Mouse (Mus musculus) ovary, postnatal 10 days (tissue): Measurements from ENCODE around the gene Olfr616.
"Not testable (repeated sequence)": the region's sequence is repeated elsewhere in the genome, so short reads cannot be mapped to it uniquely, and the experiment has no call there.

Experiments
- DNase-seq: peaks from one replicate; pipeline ENCODE4 v3.0.0; 2022; ENCODE audit warnings: low spot score

The Olfr616 gene

GRCm38 (mm10) chr7:103569043-103569442, at the start of gene Olfr616:
TSS of gene Olfr616 (minus strand) at chr7:103569143.
- DNase-seq = no peak

DNA sequence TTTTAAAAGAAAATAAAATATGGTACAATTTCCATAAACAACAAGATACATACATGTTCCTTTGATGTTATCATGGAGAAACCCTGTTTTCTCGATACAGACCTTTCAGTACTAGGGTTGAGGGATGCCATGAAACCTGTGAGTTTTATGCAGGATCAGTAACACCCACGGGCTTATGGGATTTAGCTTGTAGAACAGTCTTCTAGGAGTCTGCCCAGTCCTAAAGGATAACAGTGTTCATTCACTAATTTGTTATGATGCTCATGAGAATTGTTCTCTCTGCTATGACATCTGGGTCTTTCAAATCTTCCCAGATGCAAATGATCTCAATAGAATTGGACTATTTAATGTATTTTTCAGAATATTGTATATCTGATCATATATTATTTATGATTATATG, 43.5 kb upstream of the Olfr616 start, which contains the start of gene Olfr620:
Gene Olfr620 (minus strand): TSS at position 101 of the 400 bp plus-strand sequence.
- no peak for DNase-seq

DNA sequence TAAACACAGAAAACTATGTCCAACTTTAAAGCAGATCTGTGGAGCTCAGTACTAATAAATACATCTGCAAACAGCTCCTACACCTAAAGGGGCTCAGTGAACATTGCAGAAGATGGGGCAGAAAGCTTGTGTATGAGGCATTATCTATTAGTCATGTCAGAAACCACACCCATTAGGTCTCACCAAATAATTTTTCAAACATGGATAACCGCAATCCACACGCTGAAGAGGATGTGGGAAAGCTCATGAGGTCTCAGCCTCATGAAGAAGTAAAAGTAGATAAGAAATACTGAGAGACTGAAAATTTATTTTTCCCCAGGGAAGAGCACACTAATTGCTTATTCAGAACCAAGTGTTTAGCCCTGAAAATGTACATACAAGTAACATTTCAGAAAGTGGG, 38.5 kb upstream of the Olfr616 start:
- no peak for DNase-seq

- DNase-seq = no peak
Measured at GRCm38 (mm10) chr7:103600275-103600674, 31.3 kb upstream of the Olfr616 start, which contains the start of gene Olfr619. TSS of gene Olfr619 (plus strand) at chr7:103600575.

DNA sequence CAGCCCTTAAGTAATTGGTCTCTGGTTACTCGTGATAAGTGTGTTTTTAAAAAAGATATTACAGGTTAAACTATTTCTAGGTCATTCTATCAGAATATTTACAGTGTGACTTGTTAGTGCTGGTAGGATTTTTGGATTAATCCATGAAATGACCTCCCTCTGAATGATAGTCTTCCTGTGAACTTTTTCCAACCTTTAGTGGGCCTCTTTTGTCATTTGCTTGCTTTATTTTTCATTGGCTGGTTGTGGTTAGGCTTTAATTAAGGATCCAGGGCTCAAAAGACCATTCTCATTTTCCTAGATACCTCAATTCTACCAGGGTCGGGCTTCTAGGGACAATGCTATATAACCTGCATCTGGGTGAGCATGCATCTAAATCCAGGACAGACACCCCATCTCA, 20.9 kb upstream of the Olfr616 start, which contains the start of gene Olfr618:
Gene Olfr618 (plus strand): TSS at position 301 of the 400 bp plus-strand sequence.
- DNase-seq = no peak

GRCm38 (mm10) chr7:103572761-103573160, 3.8 kb upstream of the Olfr616 start, which contains the start of gene Olfr617:
TSS of gene Olfr617 (plus strand) at chr7:103573061.
- no peak for DNase-seq

GRCm38 (mm10) chr7:103555779-103556178, 13.2 kb downstream of the Olfr616 start, which contains the start of gene Olfr615:
TSS of gene Olfr615 (plus strand) at chr7:103556079.
- no peak for DNase-seq

DNA sequence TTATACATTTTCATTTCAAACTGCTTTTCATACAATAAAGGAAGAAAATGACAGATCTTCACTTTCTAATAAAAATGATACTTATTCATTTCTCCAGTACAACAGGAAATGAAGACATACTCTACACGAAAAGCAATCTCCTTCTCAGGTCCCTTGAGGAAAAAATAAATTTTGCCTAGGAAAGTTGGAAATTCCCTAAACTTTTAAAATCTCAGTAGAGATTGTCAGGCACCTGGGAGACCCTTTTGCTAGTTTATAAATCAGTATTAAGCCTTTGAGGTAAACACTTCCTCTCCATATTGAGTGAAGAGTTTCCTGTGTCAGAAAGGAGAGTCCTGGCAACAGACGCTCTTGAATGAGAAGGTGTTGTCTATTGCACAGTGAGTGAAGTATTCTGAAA, 21.2 kb downstream of the Olfr616 start, which contains the start of gene Olfr613:
Gene Olfr613 (plus strand): TSS at position 301 of the 400 bp plus-strand sequence.
- DNase-seq = no peak

- not testable (repeated sequence) for DNase-seq
Measured at GRCm38 (mm10) chr7:103542617-103543016, 26.3 kb downstream of the Olfr616 start, which contains the start of gene Olfr612. TSS of gene Olfr612 (minus strand) at chr7:103542717.

DNA sequence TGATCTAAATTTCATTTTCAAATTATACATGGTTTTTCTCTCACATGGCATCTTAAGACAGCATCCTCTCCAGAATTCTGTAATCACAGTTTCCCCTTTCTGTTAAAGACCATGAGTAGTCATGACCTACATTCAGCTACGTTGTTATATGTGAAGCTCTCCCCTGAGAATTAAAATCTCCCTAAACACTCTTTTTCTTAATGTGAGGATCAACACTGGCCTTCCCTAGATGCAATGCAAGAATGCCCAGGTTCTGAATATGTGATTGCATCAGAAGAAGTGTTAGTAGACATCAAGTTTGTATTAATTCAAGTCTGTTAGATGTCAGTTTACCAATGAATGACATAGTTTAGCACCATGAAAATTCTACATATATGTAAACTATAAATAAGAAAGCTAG, 48.2 kb downstream of the Olfr616 start, which contains the start of gene Olfr611:
Gene Olfr611 (minus strand): TSS at position 101 of the 400 bp plus-strand sequence.
- DNase-seq = not testable (repeated sequence)
